Mouse (Mus musculus): ENCODE results near the gene Ctsg. TPM values are rescaled to one million over a fixed set of nuclear protein-coding genes. Genes with fewer than 3 reads are reported as not detected.

Gene Ctsg
- total RNA-seq, 2 experiments from 2014 or later, result 0.90 to 2.5 TPM

Small RNAs within 50 kb of the gene (microRNA-seq; reads per million reads assigned to microRNA genes)
- not detected for gene Mir6949

Other genes with a start within 250 kb of the Ctsg start
- gene Nynrin, start 248.6 kb downstream of the Ctsg start, total RNA-seq (2021), result 10 to 100 TPM; 46.0 to 52.0 TPM
- under 1 TPM; 0.39 to 0.76 TPM for gene Cbln3, start 218.2 kb downstream of the Ctsg start, total RNA-seq (2021)
- gene Khnyn, start 217.6 kb downstream of the Ctsg start, total RNA-seq (2021), result 10 to 100 TPM; 29.7 to 29.9 TPM
- 10 to 100 TPM; 65.3 to 71.9 TPM for gene Sdr39u1, start 202.3 kb downstream of the Ctsg start, total RNA-seq (2021)
- gene Cma1, start 157.9 kb downstream of the Ctsg start, total RNA-seq (2021), result 10 to 100 TPM; 10.4 to 19.2 TPM
- under 1 TPM; 0.62 to 0.76 TPM for gene Cma2, start 151.6 kb downstream of the Ctsg start, total RNA-seq (2021)
- not detected for gene Mcpt1, start 84.6 kb downstream of the Ctsg start, total RNA-seq (2021)
- gene Mcpt9, start 72.1 kb downstream of the Ctsg start, total RNA-seq (2021), result not detected
- gene Mcpt2, start 60.5 kb downstream of the Ctsg start, total RNA-seq (2021), result not detected
- gene Mcpt4, start 40.3 kb downstream of the Ctsg start, total RNA-seq (2021), result 1 to 10 TPM; 4.3 to 8.3 TPM
- gene Mcpt8, start 17.3 kb downstream of the Ctsg start, total RNA-seq (2021), result 1 to 10 TPM in 1 of 2 experiments, not detected in 1; 1.2 TPM
- not detected for gene Gzme, start 18.1 kb upstream of the Ctsg start, total RNA-seq (2021)
- not detected for gene Gzmd, start 30.0 kb upstream of the Ctsg start, total RNA-seq (2021)
- not detected for gene Gzmg, start 57.0 kb upstream of the Ctsg start, total RNA-seq (2021)
- not detected for gene Gzmn, start 72.0 kb upstream of the Ctsg start, total RNA-seq (2021)
- gene Gzmf, start 108.8 kb upstream of the Ctsg start, total RNA-seq (2021), result not detected
- gene Gzmc, start 132.1 kb upstream of the Ctsg start, total RNA-seq (2021), result not detected
- under 1 TPM; 0.28 to 0.51 TPM for gene Gzmb, start 159.7 kb upstream of the Ctsg start, total RNA-seq (2021)

All from adrenal gland, postnatal 4 days (tissue).